Mouse (Mus musculus): Measurements from ENCODE around the gene Adam19.
"Not testable (repeated sequence)": the region's sequence is repeated elsewhere in the genome, so short reads cannot be mapped to it uniquely, and the experiment has no call there.

Gene Adam19

DNA sequence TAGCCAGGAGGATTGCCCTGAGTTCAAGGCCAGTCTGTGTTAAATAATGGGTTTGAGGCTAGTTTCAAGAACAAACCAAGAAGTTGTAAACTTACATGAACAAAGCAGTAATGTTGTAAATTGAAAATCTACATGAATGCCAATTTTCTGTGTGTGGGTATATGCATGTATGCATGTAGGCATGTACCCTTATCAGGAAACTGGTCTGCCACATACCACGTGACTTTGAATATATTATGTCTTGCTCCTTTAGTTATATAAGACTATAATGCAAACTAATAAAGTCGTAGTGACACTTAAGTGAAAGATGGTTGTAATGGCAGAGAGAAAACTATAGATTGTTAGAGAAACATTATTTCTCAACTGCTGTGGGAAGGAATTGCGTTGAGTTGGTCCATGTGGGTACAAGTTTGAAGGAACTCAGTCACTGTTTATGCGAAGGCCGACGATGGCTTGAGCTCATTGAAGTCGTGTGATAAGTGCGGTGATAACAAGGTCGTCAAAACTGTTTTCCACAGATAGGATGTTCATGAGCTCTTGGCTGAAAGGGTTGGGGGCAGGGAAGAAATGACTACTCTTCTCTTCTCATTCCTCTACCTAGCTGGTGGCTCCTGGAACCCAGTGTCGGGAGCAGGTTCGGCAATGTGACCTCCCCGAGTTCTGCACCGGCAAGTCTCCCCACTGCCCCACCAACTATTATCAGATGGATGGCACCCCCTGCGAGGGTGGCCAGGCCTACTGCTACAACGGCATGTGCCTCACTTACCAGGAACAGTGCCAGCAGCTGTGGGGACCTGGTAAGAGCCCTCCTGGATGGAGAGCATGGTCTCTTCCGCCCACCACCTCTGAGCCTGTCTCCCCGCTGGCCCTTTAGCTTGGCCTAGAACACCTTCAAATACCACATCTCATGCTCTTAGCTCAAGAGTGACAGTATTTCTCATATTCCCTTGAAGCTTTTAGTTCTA lies 75.5 kb downstream of the Adam19 start:
- DNase-seq (ENCODE audit: low spot score), result no peak

DNA sequence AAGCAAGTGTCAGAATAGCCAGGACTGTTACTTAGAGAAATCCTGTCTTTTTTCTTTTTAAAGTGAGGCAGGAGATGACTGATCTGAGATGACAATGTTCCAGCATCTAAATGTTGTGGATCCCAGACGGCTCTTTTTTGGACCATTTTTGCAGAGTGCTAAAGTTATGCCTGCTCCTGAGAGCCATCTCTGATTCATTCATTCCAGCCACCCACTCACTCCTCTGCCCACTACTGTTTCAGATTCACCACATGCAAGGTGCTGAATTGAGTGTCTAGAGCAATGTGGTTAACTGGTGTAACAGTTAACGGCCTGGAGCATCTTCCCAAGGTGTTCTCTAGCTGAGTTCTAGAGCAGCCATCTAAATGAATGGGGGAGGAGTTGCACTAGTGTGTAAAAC lies 79.1 kb downstream of the Adam19 start:
- DNase-seq (ENCODE audit: low spot score), result no peak

DNA sequence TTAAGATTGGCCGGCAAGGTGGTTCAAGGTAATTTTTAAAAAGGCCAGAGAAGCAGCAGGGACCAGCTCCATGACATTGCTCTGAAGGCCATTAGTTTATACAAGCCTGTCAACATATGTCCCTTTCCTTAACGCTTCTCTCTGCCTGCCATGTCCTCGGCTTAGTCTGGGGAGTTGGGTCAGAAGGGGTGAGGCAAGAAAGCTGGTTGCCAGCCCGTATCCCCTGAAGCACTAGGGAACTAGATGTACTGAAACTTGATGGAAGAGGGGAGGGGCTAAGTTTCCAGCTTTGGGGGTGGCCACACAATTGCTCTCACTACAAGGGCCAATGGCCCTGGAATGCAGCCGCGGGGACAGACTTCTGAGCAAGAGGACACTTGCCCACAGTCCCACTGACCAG lies 87.5 kb downstream of the Adam19 start:
- DNase-seq (ENCODE audit: low spot score), result no peak

DNA sequence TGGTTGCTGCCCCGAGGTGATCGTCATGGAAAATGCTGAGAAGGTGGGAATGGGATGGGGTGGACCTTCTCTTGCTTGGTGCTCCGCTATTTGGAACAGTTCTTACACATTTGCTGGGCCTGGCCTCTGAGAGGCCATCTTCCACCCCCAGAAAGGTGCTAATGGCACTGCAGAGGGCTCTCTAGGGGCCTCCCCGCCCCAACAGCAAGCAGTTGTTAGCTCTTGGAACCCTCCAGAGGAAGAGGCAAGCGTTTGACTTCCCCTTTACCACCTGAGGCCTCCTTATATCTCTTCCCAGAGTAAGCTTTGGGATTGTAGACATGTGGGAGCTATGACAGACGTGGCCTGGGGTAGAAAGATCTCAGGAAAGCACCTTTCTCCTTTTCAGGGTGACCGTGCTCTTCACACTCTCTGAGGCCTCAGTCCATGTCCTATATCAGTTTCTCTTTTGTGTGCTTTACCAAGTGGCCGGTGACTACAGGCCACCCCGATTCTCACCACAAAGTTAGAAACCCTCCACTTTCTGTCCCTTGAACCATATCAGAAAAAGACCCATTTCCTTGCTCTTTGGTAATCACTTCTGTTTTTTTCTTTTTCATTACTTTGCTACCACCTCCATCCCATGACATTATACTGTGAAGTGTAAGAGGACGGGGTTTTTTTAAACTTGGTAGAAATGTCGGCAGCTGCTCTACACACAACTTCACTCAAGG lies 89.5 kb downstream of the Adam19 start:
- no peak for DNase-seq (ENCODE audit: low spot score)

DNA sequence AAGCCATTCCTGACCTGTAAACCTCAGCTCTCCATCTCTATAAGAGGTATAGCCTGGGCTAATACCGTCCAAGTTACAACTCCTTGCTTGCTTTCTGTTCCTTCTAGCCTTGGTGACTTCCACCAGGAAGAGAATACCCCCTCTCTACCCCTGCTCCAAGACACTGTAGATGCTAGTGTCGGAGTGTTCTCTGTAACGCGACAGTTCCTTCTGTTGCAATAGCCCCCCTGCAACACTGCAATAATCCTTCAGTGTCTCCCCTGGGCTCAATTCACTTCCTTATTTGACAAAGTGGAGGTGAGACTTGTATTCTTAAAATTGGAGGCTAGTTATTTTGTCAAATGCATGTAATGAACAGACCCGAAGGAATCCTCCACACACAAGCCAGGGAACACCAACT lies 90.8 kb downstream of the Adam19 start:
- no peak for DNase-seq (ENCODE audit: low spot score)

DNA sequence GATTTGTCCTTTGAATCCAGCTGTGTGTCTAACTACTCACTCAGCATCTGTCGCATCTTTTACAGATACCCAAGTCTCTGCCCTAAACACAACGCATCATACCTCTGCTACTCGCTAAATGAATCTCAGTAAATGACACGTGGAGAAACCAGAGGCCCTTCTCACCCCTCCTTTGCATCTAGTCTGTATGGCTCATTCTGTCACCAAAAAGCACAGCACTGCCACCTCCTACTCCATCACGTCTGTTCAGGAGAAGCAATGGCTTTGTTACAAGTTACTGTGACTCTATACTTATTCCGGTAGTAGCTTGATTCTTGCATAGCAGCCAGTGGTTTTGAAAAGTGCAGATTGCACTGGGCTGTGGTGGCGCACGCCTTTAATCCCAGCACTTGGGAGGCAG lies 101.2 kb downstream of the Adam19 start:
- DNase-seq (ENCODE audit: low spot score), result no peak

DNA sequence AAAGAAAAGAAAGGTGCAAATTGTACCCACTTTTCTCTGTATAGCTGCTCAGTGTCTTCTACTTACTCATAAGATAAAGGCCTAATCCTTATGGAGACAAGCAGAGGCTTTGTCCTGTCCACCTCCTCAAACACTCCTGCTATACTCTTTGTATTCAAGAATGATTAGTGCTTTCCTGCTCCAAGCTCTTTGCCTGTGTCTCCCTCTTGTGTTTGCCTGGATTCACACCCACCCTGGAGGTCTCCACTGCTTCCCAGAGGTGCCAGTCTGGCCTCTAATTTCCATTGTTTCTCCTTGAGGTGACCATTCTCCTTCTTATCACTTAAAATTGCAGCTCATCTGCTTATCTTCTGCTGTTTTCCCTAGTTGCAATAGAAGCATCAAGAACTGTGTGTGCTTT lies 101.7 kb downstream of the Adam19 start:
- no peak for DNase-seq (ENCODE audit: low spot score)

DNA sequence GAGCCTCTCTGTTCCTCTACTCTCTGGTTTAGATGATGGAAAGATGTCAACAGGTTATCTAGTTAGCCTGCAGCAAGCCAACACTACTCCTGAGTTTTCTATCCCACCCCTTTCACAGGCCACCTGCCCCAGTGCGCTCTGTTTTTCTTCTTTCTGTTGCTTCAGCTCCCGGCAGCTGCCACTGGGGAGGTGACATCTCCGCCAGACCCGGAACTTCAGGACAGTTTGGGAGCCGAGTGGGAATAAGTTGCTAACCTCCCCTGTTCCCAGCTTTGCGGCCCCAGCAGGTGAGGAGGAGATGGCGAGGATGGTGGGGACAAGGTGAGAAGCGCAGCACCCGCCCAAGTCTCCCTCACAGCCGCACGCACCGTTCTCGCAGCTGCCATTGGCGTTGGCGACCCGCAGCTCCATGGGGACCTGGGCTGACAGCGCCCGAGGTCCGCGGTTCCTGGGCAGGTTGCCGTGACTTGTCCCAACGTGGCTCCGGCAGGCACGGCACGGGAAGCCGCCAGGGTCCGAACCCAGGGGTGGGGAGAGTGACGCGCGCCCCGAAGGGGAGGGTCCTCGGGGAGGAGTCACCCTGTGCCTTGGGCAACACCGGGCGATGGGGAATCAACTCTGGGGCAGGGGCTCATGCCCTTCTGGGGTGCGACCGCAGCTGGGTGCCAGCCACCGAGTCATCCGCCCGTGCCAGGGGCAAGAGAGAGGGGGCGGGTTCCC lies 110.2 kb downstream of the Adam19 start, which contains the start of gene Nipal4:
Nipal4 (minus strand) TSS at position 643 of the 720 bp plus-strand sequence.
- DNase-seq (ENCODE audit: low spot score), result peak; percentile 24

DNA sequence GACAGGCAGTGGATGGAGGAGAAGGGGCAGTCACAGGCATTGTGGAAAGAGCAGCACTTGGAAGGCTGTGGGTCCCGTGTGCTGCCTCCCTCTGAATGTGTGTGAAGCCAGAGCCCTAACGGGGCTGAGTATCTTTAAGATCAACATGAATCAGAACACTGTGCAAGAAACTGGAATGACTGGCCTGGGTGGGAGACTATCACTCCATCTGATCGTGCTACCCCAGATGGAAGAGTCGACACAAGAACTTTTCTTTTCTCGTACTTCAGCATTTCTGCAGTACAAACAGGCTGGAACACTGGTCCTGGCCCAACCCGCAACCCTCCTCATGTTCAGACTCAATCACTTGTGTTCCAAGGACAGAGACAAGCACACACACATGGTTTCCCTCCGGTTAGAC lies 112.7 kb downstream of the Adam19 start:
- no peak for DNase-seq (ENCODE audit: low spot score)

DNA sequence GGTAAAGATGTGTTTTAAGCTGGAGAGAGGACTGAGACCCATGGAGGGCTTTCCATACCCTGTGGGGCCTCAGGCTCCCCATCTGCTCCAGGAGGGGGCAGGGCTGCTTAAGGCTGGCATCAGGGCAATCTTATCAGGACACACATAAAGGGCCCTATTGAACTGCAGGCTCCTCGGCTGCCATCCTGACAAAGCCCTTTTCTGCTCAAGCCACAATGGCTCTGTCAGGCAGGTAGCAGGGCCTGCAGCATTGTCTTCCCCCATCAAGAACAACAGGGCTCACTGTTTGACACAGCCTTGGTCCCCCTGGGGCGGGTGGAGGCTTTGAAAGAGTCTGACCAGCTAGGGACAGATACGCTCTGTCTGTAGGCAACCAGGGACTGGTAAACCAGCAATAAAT lies 114.1 kb downstream of the Adam19 start:
- DNase-seq (ENCODE audit: low spot score), result no peak

DNA sequence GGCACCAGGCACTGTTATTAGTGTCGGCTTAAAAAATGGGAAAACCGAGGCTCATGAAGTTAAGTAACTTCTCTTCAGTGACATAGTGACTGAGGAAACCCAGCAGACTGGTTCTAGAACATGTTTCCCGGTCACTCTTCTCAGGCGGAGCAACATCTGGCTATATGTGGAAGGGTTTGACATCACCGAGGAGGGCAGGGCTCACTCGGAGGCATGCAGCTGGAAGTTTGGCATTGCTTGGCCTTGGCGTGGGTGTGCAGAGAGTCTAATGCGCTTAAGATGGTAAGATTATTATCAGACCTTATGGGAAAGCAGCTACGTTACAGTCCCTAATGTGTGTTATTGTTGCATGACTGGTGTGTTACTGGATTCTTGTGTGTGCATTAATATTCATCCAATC lies 116.3 kb downstream of the Adam19 start:
- DNase-seq (ENCODE audit: low spot score), result no peak

DNA sequence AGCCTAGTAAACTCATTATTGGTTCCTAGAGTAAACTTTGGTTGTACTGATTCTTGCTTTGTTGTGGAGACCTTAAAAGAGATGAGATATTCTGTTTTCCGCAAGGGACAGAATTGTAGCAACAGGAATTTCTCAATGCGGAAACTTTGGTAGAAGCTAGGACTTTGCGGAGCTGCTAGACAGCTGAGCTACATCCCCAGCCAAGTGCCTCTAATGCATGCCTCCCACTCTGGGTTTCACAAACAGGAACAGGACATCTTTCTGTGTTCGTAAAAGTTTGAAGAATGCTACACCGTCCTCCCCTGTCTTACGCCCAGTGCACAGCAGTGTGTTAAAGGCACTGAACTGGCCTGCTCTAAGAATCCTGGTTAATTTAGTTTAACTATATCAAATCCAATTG lies 120.4 kb downstream of the Adam19 start:
- DNase-seq (ENCODE audit: low spot score), result no peak

DNA sequence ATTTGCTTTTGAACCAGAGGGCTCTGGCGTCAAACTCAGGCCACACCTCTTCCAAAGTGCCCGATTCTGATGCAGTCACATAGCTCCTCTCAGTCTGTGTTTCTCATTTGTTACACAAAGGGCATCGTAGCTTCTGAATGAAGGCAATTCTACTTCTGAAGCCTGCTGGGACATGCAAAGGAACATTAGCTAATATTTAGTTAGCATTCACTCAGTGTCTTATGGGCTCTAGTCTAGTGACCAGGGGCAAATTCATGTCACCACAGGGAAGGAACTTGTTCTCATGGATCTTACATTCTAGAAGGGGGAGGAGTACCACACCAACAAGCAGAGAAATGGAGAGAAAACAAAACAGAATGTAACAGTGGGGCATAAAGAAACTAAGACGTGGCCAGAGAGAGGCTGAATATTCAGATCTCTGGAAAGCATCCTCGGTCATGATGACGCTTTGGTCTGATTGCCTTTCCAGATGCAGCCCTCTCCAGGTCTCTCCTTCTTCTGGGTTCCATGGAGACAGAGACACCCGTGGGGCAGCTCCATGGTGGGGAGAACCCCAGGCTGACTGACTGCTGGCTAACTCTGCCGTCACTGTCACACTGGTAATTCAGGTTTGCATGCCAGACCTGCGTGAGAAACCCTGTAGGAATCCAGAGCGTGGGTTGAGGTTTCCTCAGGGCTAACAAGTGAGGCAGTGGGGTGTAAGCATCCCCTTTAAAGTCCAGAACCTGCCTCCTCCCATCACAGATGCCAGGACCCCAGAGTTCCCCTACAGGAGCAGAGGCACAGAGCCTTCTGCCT lies 121.7 kb downstream of the Adam19 start:
- DNase-seq (ENCODE audit: low spot score), result no peak

DNA sequence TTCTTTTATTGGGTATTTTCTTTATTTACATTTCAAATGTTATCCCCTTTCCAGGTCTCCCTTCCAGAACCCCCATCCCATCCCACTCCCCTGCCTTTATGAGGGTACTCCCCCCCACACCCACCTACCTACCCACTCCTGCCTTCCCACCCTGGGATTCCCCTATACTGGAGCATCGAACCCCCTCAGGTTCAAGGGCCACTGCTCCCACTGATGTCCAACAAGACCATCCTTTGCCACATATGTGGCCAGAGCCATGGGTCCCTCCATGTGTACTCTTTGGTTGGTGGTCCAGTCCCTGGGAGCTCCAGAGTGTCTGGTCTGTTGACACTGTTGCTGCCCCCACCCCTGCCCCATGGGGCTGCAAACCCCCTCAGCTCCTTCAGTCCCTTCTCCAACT lies 126.2 kb downstream of the Adam19 start:
- DNase-seq (ENCODE audit: low spot score), result not testable (repeated sequence)

DNA sequence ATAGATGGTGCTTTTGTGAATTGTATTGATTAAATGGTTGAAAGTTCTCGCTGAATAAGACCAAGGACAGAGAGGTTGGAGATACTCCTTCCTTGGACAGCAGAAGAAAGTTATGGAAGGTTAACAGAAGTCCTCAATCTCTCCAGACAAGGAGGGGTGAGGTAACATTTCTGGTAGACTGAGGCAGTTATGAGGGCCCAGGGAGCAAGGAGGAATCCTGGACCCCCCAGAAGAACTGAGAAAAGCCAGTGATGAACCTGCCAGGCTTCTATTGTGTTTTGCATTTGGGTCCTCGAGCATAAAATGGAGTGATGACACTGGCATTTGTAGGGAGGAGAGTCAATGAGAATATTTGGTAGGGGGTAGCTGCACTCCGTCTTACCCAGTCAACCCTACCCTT lies 129.2 kb downstream of the Adam19 start:
- DNase-seq (ENCODE audit: low spot score), result no peak

DNA sequence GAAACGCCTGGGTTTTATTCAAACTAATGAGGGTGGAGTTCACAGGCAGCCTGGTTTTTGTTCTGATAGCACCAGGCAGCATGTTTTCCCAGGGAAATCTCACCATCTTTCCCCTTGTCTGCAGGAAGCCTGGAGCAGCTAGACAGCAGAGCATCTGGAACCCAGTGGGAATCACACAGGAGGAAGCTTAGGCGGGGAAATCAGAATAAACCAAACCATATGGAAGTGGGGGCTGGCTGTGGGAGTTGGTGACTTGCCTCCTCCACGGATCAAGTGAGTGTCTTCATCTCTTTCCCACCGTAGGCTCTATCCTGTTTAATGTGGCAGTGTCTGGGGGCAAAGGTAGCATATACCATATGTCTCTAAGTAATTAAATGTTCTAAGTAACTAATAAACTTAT lies 129.7 kb downstream of the Adam19 start:
- DNase-seq (ENCODE audit: low spot score), result no peak

DNA sequence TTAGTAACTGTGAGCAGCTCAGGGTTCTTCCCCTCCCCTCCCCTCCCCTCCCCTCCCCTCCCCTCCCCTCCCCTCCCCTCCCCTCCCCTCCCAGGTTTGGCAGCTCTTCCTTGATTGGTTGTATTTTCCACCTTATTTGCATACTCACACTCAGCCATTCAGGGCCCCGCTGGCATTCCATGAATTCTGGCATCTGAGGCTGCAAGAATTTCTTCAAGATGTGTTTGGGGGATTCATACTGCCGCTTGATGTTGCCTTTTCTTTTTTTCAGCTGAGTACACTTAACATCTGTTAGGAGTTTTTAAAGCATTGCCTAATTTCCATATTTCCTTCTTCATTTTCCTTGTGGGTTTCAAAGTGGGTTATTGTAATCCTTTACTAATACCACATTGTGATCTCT lies 132.5 kb downstream of the Adam19 start:
- DNase-seq (ENCODE audit: low spot score), result no peak

DNA sequence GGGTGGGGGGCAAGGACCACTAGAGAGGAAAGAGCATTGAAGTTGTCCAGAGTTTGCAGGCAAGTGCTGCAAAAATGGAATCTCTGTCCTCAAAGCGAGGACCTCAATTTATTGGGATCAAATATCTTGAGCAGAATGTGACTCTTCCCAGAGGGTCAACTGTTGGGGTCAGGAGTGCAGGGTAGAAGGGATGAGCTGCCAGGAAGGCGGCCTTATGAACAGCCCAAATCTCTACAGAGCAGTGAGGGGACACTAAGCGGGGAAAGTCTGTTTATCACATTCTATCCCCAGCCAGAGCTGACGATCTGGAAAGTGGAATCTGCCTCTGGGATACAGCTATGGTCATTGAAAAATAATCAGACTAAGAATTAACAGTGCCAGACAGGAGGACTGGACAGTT lies 138.4 kb downstream of the Adam19 start:
- peak; percentile 44 for DNase-seq (ENCODE audit: low spot score)

Measured in embryo, embryonic 10 days (tissue).